7 mouse cellular contexts compared by ENCODE assay signal in genomic region chr14:53367420-53367819, GRCm38 (mm10).
A peak's percentile ranks its signal among the peaks of the same experiment; 100 is the strongest.
DNase-seq lines count a peak whose midpoint lies in the region; ATAC-seq and TF ChIP-seq lines count a peak whose summit lies in the region.
"Not testable (repeated sequence)": the region's sequence is repeated elsewhere in the genome, so short reads cannot be mapped to it uniquely, and the experiment has no call there.

No protein-coding gene starts in this region.

- H3K4me1 ChIP-seq in intestine, postnatal 0 days (replicated peaks; ENCODE audit: control insufficient read depth, insufficient read depth, low read length); liver, embryonic 14.5 days (replicated peaks; ENCODE audit: control insufficient read depth in 2 of 2, insufficient read depth in 2 of 2, low read length in 1 of 2): not testable (repeated sequence)

- not testable (repeated sequence) for H3K4me2 ChIP-seq in intestine, postnatal 0 days (replicated peaks; ENCODE audit: low read depth); liver, embryonic 14.5 days (ENCODE audit: low read depth)

- not testable (repeated sequence) for DNase-seq in liver, embryonic 14.5 days (ENCODE audit: low read depth in 3 of 3, low spot score in 3 of 3)
- DNase-seq in naive thymus-derived CD4-positive, alpha-beta T cell, adult 2 months (ENCODE audit: low read depth), result peak; percentile 24

- not testable (repeated sequence) for H3K4me3 ChIP-seq in intestine, postnatal 0 days (ENCODE audit: low read depth, low read length); liver, embryonic 14.5 days (ENCODE audit: insufficient read depth in 1 of 2, low read depth in 2 of 2, low read length in 2 of 2)

- not testable (repeated sequence) for H3K9me3 ChIP-seq in intestine, postnatal 0 days (ENCODE audit: control insufficient read depth); liver, embryonic 14.5 days (ENCODE audit: control insufficient read depth, low read length)

- not testable (repeated sequence) for TF ChIP-seq EP300 in liver, embryonic 14.5 days (IDR thresholded peaks at IDR 0.05; ENCODE audit: low read depth)

- WGBS in intestine, postnatal 0 days, result 59% methylated on average over 1 of the region's 1 CpGs
- 38% methylated on average over 1 of the region's 1 CpGs for WGBS in liver, embryonic 14.5 days (ENCODE audit: insufficient replicate concordance)

- TF ChIP-seq CTCF in intestine, postnatal 0 days (IDR thresholded peaks at IDR 0.05; ENCODE audit: low read depth), result 0 out of 2 replicates have a peak, but pooled peaks have one; percentile 1
- peak; percentile 30; the same call in 1 of the 2 replicates for TF ChIP-seq CTCF in liver, embryonic 14.5 days (IDR thresholded peaks at IDR 0.05; ENCODE audit: low read depth)

- H3K9ac ChIP-seq in intestine, postnatal 0 days (ENCODE audit: low read depth, low read length); liver, embryonic 14.5 days (replicated peaks): not testable (repeated sequence)

- not testable (repeated sequence) for H3K27me3 ChIP-seq in intestine, postnatal 0 days (replicated peaks; ENCODE audit: control insufficient read depth, insufficient read depth, low read length); liver, embryonic 14.5 days (ENCODE audit: control insufficient read depth, insufficient read depth, low read length)

- H3K27ac ChIP-seq in intestine, postnatal 0 days (ENCODE audit: low read depth, low read length); liver, embryonic 14.5 days: not testable (repeated sequence)

- H3K36me3 ChIP-seq in intestine, postnatal 0 days (ENCODE audit: control insufficient read depth, insufficient read depth); liver, embryonic 14.5 days (replicated peaks; ENCODE audit: control insufficient read depth, insufficient read depth, low read depth): not testable (repeated sequence)

- peak; percentile 70 for ATAC-seq in CD4-positive, CD25-positive, alpha-beta regulatory T cell, adult 4 months
- ATAC-seq in common myeloid progenitor, adult 5-6 weeks (replicated peaks; ENCODE audit: low read depth, poor library complexity, severe bottlenecking), result peak; percentile 95
- peak; percentile 68 to 69; a peak in 3 of 4 replicates for ATAC-seq in hematopoietic stem cell, adult 5-6 weeks (replicated peaks in 1 of 2; ENCODE audit: insufficient read depth in 1 of 2, low FRiP score in 2 of 2, low TSS enrichment in 1 of 2, low read depth in 1 of 2, poor library complexity in 2 of 2, severe bottlenecking in 2 of 2)
- not testable (repeated sequence) for ATAC-seq in intestine, postnatal 0 days; liver, embryonic 14.5 days (ENCODE audit: insufficient read depth)
- peak; percentile 97 for ATAC-seq in megakaryocyte progenitor cell, adult 5-6 weeks (replicated peaks; ENCODE audit: poor library complexity)
